Mouse (Mus musculus) kidney, adult 9 months (tissue): ENCODE results near the gene Atp1b2.
"Not testable (repeated sequence)": the region's sequence is repeated elsewhere in the genome, so short reads cannot be mapped to it uniquely, and the experiment has no call there.

Experiments
- DNase-seq: peaks from one replicate; pipeline ENCODE4 v3.0.0; 2022

The Atp1b2 gene

DNA sequence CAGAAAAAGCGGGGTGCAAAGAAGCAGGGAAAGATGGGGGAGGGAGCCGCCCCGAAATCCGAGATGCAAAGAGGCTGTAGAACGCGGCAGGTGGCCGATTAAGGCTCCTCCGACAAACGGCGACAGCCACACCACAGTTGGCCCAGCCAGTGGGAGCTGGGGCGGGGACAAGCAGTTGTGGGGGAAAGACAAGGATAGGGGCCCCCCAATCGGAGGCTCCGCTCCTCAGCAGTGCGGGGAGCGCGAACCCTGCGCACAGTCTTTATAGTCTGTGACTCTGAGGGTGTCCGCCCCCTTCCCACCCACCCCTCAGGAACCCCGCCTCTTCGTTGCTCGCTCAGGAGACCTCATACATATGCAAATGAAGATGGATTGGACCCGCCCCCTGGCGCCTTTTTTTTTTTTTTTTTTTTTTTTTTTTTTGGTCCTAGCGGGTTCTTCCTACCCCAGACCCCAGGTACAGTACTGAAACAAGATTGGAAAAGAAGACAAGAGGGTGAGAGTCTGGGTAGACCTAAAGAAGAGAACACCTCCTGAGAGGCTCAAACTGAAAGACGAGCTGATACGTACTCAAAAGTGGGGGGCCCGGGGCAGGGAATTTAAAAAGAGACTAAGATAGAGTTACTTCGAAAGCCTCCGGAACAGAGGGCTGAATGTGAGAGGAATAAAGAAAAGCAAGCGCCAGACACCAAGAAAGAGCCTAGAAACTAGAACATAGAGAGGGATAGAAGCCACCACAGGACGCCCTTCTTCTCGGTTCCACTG lies at the start of gene Atp1b2:
Atp1b2 (minus strand) TSS at position 217 of the 765 bp plus-strand sequence.
- peak; percentile 52 for DNase-seq

- DNase-seq = no peak
Measured at GRCm38 (mm10) chr11:69654760-69655159, 49.0 kb upstream of the Atp1b2 start.

DNA sequence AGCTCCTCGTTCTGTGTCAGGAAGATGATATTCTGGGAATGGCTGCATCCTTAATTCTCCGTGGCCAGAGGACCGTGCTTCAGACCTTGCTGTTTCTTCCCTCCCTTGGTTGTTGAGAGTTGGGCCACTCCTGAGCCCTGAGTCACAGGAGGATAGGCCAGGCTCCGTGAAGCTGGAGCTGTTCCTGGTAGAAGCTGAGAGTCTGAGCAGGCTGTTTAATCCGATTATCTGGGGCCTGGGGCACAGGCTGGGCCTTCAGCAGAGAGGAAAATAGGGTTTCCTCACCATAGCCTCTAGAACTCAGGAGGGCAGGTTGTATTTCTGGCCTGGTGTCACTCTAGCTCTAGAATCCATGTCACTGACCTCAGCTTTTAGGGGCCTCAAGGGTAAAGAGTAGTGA lies 47.7 kb upstream of the Atp1b2 start:
- DNase-seq = no peak

GRCm38 (mm10) chr11:69645860-69646259 lies 40.1 kb upstream of the Atp1b2 start:
- no peak for DNase-seq

- DNase-seq = no peak
Measured at GRCm38 (mm10) chr11:69635471-69635870, 29.7 kb upstream of the Atp1b2 start.

DNA sequence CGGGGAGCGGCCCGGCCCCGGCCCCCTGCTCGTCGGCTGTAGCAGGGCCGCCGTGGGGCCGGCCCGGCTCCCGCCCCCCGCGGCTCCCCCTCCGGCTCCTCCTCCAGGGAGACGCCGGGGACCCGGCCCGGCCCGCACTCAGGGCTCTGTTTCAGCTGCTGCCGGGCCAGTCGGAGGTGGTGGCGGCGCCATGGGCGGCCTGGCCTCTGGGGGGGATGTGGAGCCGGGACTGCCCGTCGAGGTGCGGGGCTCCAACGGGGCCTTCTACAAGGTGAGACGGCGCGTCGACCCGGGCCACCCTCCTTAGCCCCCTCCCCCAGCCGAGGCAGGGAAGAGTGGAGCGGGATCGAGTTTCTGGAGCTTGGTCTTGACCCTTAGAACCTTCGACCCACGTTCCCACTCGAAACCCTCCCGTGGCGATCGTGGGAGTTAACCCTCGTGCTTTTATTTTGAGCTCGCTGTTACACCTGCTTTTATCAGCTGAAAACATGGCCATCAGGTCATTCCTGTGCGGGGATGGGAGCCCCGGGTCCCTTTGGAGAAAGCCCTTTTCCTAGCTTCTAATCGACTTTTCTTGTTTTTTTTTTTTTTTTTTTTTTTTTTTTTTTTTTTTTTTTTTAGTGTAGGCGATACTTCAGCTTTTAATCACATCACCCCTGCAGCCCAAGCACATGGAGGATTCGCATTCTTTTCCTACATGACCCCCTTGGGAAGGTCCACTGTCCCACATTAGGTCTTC lies 27.6 kb upstream of the Atp1b2 start:
- no peak for DNase-seq

GRCm38 (mm10) chr11:69632284-69633089 lies 26.7 kb upstream of the Atp1b2 start, which contains the start of gene Fxr2:
Gene Fxr2, plus strand, starts transcription at chr11:69632990.
- DNase-seq = peak; percentile 100

DNA sequence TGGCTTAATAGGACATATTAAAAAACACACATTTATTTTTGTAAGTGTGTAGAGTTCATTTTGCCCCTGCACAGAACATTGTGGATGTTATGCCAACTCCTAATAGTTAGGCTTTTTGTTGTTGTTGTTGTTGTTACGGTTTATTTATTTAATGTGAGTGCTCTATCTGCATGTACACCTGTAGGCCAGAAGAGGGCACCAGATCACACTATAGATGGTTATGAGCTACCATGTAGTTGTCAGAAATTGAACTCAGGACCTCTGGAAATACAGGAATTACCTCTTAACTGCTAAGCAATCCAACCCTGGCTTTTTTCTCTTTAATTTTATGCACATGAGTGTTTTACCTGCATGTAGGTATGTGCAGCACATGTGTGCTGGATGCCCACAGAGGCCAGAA lies 24.1 kb upstream of the Atp1b2 start:
- no peak for DNase-seq

DNA sequence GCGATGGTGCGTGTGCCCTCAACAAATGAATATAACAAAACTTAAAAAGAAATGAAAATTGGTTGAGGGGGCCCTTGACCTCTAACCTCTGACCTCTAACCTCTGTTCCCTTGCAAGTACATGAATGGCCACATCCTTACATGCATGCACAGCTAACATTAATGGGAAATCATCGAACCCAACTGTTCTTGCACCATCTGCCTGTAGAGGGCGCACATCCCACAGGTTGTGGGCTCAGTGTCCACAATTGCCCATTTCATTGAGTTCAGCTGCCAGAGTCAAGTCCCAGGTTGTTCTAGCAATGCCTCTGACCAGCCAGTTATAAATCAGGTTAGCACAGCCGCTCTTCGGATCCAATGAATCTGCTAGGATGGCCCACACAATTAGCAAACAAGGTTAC lies 22.5 kb upstream of the Atp1b2 start:
- peak; percentile 87 for DNase-seq

- not testable (repeated sequence) for DNase-seq
Measured at GRCm38 (mm10) chr11:69624339-69624738, 18.6 kb upstream of the Atp1b2 start.

- DNase-seq = no peak
Measured at GRCm38 (mm10) chr11:69623006-69623405, 17.3 kb upstream of the Atp1b2 start.

DNA sequence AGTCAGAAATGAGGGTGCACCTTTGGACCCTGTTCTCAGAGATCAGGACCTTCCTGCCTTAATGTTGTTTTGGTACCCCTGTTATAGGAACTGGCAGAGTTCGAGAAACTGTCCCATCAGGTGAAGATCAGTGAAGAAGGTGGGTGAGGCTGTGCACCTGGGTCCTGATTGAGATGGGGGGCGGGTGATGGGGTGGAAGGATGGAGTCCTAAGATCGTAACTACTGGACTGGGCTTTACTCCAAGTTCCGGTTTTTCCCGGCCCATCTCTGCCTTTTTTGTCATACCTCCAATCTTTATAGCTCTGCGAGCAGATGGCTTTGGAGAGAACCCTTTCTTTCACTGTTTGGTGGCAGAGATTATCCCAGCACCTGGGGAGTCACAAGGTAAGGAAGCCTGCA lies 16.7 kb upstream of the Atp1b2 start:
- no peak for DNase-seq

DNA sequence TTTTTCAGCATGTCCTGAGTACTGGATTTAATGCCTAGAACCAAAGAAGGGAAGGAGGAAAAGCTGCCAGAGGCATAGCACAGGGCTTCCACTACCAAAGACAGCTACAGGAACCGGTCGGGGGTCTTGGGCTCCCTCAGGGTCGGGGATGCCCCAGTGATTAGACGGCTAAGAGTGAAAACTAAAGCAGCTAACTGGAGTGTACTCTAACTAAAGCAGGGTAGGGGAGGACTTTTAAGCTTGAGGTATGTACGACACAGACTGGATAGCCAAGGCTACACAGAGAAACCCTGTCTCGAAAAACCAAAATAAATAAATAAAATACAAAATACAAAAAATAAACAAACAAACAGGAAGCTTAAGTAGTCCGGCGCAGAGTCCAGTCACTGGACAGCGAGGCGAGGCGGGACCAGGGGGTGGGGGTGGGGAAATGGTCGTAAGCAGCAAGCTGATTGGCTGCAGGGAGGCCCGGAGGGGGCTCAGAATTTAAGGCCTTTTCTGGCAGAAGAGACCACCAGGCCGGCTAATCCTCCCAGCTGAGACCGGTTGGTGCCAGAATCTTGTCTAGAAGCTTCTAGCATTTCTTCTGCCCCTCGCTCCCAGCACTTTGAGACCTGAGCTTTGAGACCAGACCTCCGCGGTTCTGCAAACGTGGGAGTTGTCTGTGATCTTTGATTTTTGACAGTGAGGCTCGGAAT lies 16.0 kb upstream of the Atp1b2 start, which contains the start of gene Sat2:
Sat2 (plus strand) TSS at position 454 of the 698 bp plus-strand sequence.
- DNase-seq = peak; percentile 62

GRCm38 (mm10) chr11:69620394-69621081 lies 14.8 kb upstream of the Atp1b2 start:
- no peak for DNase-seq

GRCm38 (mm10) chr11:69617805-69618204 lies 12.1 kb upstream of the Atp1b2 start, which contains the start of gene Shbg:
Gene Shbg, minus strand, starts transcription at chr11:69617905.
- DNase-seq = no peak

DNA sequence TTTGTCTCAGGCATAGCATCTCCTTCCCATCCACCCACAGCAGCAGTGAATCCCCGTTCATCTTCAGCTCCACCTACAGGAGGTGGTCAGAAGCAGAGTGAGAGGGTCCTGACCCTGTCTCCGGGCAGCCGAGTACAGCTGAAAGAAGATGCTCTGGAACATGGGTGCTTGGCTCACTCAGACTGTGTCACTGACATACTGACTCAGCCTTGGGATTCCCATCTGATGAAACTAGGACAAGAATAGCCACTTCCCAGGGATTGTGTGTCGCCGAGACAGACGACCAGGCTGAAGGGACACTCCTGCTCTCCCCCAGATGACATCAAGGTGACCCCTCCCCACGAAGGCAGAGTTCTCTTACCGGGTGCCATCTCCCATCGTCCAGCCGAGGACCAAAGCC lies 11.0 kb upstream of the Atp1b2 start:
- DNase-seq = no peak

DNA sequence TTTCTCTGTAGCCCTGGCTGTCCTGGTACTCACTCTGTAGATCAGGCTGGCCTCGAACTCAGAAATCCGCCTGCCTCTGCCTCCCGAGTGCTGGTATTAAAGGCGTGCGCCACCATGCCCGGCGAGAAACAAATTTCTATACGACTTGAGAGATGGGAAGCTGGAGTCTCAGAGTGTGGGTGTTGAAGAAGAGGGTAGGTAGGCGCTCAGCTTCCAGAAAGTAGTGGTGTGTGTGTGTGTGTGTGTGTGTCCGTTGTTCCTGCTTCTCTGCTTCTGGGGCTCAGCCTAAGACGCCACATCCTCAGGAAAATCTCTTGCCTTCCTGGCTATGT lies 8.5 kb upstream of the Atp1b2 start:
- not testable (repeated sequence) for DNase-seq

DNA sequence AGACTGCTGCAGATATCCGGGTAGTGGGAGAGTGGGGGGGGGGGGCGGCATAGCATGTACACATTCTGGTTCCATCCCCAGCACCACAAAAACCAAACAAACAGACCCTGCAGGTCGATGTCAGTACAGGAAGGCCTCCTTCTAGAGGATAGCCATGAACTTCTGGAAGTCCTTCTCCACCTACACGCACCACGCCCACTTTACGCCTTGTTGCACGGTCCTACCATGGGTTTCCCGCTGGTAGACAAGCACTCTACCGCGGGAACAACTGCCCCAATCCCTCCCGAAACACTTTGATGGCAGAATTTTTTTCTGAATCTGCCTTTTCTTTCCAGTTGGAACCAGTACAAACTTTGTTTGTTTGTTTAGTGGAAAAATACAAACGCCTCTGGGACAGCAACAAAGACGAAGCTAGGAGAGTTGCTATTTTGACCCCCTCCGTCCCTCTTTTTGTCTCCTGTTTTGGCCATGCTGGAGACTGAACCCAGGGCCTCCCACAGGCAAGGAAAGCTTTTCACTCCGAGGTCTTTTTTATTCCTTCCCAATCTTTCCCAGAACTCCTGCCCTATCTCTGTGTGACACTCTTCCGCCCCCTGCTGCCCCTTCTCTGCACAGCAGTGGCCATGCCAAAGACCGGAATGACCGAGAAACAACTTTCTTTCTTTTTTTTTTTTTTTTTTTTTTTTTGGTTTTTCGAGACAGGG lies 8.0 kb upstream of the Atp1b2 start:
- peak; percentile 92 for DNase-seq

- no peak for DNase-seq
Measured at GRCm38 (mm10) chr11:69610899-69611298, 5.2 kb upstream of the Atp1b2 start.

- DNase-seq = no peak
Measured at GRCm38 (mm10) chr11:69609416-69609815, 3.7 kb upstream of the Atp1b2 start.

DNA sequence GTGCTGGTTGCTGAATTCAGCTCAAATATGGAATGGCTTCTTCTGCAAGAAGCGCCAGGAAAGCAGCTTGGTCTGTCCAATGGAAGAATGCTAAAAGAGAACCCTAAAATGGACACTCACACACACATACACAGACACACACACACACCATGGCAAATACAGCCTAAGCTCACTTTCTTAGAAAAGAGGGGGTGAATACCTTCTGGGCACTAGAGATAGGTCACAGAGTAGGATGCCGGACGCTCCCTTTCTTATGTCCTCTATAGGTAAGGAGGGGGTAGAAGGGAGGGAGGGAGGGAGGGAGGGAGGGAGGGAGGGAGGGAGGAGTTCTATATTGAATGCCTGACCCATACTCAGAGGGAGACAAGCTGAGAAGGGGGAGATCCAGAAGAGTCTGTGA lies 2.8 kb upstream of the Atp1b2 start:
- no peak for DNase-seq
